Mouse (Mus musculus): ENCODE measurements around the gene Rsrc2.

- TF ChIP-seq MAFK (IDR thresholded peaks at IDR 0.05; ENCODE audit: insufficient read depth, low read depth, low read length) (no peak), HCFC1 (IDR thresholded peaks at IDR 0.05; ENCODE audit: borderline replicate concordance, insufficient read depth, low read length) (no peak)
These were observed 66.2 kb downstream of the Rsrc2 start for GRCm38 (mm10) chr5:123683043-123683376.

Measured in ES-E14 (cell line).